Mouse (Mus musculus) retina, embryonic 14.5 days (tissue): ENCODE results near the gene Chadl.

Source experiments
- DNase-seq: peaks from one replicate; pipeline ENCODE4 v3.0.0-alpha.2; 2015; ENCODE audit warnings: low spot score

The Chadl gene

DNA sequence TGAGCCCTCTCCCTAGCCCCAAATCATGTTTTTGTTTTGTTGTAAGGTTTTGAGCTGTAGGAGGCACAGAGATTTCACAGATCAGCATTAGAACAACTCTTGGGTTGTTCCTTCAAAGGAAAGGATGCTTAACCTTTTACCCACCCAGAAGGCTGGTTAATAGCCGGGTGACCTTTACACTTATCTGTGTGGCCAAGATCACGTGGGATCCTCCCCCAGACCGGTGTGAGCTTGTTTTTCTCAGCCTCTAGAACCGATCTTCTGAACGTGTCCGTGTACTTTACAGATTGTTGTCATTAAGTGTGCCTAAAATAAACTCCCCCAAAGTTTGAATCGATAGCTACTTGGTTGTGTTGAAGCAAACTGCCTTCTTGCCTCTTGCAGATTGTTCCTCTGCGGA is 3.5 kb upstream of the Chadl start:
- DNase-seq, result no peak

DNA sequence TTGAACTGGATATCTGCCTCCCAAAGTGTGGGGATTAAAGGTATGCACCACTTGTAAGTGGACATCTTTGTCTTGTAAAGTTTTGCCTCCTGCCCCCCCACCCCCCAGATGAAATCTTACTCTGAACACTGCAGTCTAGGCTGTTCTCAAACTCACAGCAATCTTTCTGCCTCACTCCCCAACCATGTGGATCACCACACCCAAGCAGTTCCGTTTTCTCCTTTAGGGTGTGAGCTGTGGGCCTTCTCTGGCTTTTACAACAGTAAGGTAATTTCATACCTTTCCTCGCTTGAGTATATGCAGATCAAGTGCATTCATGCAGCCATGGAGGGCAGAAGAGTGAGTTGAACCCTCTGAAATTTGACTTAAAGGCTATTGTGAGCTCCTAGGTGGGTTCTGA is 3.1 kb upstream of the Chadl start:
- DNase-seq, result no peak

GRCm38 (mm10) chr15:81698532-81698931 is 1.4 kb upstream of the Chadl start:
- DNase-seq, result no peak

- peak; percentile 67 for DNase-seq
Measured at GRCm38 (mm10) chr15:81697847-81698246, 760 bp upstream of the Chadl start.

GRCm38 (mm10) chr15:81694891-81695290 is 2.2 kb downstream of the Chadl start:
- DNase-seq, result no peak

GRCm38 (mm10) chr15:81693967-81694881 is 2.9 kb downstream of the Chadl start:
- peak; percentile 85 for DNase-seq

DNA sequence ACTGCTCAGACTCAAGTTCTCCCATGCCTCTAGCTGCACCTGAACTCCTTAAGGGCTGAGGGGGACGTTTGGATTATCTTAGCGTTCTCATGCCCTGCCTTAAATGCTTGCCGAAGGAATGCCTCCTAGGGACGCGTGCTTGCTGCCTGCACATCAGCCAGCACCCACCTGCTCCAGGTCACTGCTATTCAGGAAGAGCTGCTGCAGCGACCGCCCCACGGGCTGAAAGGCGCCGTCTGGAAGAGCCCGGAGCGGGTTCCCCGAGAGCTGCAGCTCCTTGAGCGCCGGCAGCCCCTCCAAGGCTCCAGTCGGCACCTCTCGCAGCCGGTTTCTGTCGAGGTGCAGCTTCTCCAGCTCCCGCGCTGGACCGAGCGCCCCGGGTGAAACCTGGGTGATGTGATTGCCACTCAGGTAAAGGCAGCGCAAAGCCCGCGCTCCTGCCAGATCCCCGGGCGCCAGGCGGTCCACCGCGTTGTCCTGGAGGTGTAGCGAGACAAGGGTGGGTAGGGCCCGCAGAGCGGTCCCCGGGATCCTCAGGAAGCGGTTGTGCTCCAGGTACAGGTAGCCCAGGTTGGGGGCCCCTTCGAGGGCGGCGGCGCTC is 3.6 kb downstream of the Chadl start:
- DNase-seq, result no peak

DNA sequence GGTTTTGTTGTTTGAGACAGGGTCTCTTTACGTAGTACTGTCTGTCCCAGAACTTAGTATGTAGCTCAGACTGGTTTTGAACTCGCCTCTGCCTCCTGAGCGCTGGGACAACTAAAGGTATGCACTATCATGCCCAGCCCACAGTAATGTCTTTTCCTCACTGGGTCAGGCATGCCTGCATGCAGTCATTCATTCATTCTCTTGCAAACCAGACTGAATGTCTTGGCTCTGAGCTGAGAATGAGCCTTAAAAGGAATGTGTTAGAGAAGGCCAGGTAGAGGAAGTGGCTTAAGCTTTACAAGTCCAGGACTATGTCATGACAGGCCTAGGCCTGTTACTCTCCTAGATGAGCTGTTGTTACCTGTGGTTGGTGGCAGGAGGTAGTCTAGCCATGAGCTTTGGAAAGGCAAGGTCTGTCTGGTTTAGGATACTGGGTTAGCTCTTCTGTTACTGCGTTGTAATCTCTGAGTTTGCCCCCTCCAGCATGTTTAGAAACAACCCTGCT is 16.7 kb downstream of the Chadl start:
- DNase-seq, result no peak

- no peak for DNase-seq
Measured at GRCm38 (mm10) chr15:81676637-81677036, 20.4 kb downstream of the Chadl start.

DNA sequence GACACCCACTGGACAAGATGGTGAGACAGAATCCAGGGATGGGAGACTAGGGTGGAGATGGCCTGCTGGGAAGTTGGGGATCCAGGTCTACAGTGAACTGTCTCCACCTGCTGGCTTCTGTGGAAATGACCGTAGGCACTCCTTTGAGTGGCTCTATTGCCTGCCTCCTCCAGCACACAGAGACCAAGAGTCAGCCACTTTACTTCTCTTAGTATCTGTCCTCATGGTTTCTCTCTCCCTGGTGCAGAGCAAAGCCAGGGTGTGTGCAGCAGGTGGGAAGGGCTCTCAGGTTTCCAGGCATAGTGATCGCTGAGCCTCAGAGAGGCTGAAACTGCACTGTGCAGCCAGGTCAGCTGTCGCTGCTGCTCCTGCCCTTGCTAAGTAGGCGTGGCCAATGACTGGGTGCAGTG is 26.9 kb downstream of the Chadl start:
- peak; percentile 80 for DNase-seq

GRCm38 (mm10) chr15:81666957-81667356 is 30.1 kb downstream of the Chadl start:
- no peak for DNase-seq

GRCm38 (mm10) chr15:81663697-81664561 is 33.2 kb downstream of the Chadl start, which contains the start of gene L3mbtl2:
Gene L3mbtl2 (plus strand): TSS chr15:81663889.
- DNase-seq, result peak; percentile 94

DNA sequence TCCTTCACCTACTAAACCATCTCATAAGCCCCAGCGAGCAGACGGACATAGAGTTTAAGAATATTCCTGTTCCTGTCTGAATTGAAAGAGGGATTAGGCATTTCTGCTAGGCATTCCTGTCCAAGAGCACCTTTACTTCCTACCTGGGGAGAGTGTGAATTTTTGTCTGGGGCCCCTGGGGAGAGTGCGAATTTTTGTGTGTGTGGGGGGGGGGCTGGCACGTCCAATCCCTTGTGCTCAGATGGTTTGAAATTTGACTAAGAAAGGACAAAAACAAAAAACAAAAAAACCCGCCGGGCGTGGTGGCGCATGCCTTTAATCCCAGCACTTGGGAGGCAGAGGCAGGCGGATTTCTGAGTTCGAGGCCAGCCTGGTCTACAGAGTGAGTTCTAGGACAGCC is 33.8 kb downstream of the Chadl start:
- DNase-seq, result no peak

DNA sequence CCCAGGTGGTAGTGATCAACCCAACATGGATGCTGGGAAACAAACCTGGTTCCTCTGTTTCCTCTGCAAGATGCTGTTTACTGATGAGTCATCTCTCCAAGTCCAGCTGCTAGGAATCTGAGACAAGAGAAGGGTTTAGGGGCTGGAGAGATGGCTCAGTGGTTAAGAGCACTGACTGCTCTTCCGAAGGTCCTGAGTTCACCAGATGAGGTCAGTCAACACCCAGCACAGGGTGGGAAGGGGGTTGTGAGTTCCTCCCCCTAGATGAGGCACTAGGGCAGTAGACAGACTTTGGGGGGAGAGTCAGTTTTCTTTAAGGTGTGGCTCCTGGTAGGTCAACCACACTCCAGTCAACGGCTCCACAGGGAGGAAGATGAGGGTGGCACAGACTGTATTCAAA is 35.4 kb downstream of the Chadl start:
- no peak for DNase-seq

- no peak for DNase-seq
Measured at GRCm38 (mm10) chr15:81650636-81651035, 46.5 kb downstream of the Chadl start.

DNA sequence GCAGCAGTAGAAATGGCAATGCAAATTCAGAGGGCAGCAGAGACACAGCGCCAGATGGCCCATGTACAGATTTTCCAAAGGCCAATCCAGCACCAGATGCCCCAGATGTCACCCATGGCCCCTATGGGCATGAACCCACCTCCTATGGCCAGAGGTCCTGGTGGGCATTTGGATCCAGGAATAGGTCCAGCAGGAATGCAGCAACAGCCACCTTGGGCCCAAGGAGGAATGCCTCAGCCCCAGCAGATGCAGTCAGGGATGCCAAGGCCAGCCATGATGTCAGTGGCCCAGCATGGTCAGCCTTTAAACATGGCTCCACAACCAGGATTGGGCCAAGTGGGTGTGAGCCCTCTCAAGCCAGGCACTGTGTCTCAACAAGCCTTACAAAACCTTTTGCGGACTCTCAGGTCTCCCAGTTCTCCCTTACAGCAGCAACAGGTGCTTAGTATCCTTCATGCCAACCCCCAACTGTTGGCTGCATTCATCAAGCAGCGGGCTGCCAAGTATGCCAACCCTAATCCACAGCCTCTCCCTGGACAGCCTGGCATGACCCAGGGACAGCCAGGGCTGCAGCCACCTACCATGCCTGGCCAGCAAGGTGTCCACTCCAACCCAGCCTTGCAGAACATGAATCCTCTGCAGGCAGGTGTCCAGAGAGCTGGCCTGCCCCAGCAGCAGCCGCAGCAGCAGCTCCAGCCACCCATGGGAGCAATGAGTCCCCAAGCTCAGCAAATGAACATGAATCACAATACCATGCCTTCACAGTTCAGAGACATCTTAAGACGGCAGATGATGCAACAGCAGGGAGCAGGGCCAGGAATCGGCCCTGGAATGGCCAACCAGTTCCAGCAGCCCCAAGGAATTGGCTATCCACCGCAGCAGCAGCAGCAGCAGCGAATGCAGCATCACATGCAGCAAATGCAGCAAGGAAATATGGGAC is 47.3 kb downstream of the Chadl start:
- DNase-seq, result no peak
